Mouse (Mus musculus): ENCODE measurements at regions not wholly inside any gene's neighbourhood (a gene's known extent, or its start where the extent isn't known, plus 50 kb on each side); places are given as distances from the start of the nearest gene placed in this dataset.

DNA sequence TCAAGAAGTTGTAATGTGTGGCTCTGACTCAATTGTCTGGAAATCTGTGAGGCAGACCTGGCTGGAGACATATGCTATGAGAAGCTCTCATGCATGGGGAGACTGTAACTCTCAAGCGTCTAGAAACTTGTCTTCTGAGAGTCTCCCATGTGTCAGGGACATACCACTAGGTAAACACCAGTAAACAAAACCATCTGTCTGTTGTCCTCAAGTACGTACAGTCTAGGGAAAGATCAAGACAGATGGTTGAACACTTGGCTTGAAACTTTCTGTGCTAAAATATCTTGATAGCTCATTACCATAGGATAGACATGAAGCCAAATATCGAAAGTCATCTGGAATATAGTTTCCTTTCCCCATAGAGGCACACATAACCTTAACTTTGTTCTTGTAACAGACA lies 562.3 kb upstream of the Btbd3 start:
- Histone ChIP-seq H3K4me3 (ENCODE audit: insufficient read depth, low read length) (no peak overlapping the region), H3K27ac (ENCODE audit: insufficient read depth, low read depth, low read length) (no peak overlapping the region), H3K4me1 (ENCODE audit: control insufficient read depth, insufficient read depth, low read length) (no peaks in the 10 kb centered on the region)
- TF ChIP-seq CTCF (IDR thresholded peaks at IDR 0.05; ENCODE audit: low read depth, low read length) (no peak), POLR2A (IDR thresholded peaks at IDR 0.05; ENCODE audit: borderline replicate concordance, low read depth, low read length) (no peak)

DNA sequence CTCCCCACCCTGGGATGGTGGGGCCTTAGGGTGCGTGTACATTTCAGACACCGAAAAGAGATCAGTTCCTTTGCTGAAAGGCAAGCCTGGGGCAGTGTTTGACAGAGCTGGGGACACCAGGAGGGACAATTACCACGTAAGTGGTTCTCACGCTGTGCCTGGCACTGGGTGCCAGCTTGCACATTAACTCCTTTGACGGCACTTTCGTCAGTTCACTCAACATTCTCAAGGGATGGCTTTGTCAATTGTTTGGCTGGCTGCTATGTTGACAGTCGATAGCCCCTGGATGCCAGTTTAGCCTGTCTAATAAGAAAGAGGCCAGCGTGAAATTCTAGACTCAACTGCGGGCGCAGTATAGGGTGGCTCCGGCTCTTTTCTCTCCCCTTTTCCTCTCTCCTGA lies 569.2 kb upstream of the Btbd3 start:
- Histone ChIP-seq H3K27ac (ENCODE audit: insufficient read depth, low read depth, low read length) (no peak overlapping the region), H3K4me3 (ENCODE audit: insufficient read depth, low read length) (no peak overlapping the region), H3K4me1 (ENCODE audit: control insufficient read depth, insufficient read depth, low read length) (no peaks in the 10 kb centered on the region)
- TF ChIP-seq CTCF (IDR thresholded peaks at IDR 0.05; ENCODE audit: low read depth, low read length) (no peak), POLR2A (IDR thresholded peaks at IDR 0.05; ENCODE audit: borderline replicate concordance, low read depth, low read length) (no peak)

- Histone ChIP-seq H3K4me1 (ENCODE audit: control insufficient read depth, insufficient read depth, low read length) (no peaks in the 10 kb centered on the region), H3K27ac (ENCODE audit: insufficient read depth, low read depth, low read length) (no peak overlapping the region), H3K4me3 (ENCODE audit: insufficient read depth, low read length) (no peak overlapping the region)
- TF ChIP-seq CTCF (IDR thresholded peaks at IDR 0.05; ENCODE audit: low read depth, low read length) (no peak), POLR2A (IDR thresholded peaks at IDR 0.05; ENCODE audit: borderline replicate concordance, low read depth, low read length) (no peak)
These were observed 569.6 kb upstream of the Btbd3 start for GRCm38 (mm10) chr2:137686735-137687134.

DNA sequence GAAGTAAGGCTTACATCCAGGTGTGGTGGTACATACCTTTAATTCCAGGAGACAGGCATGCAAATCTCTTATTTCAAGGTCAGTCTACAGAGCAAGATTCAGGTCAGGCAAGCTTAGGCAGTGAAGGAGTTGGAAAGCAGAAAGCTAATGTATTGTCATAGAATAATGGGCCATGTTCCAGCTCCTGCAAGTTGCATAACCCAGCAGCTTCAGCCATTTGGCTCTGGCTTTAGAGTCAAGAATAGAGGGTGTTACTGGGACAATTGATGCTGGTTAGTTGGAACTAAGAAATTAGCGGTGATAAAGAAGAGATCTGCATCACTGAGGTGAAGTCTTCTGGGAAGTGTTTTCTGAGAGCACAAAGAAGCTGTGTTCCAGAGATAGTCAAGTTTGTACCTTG lies 565.3 kb upstream of the Jag1 start:
- no peak for TF ChIP-seq CTCF (IDR thresholded peaks at IDR 0.05; ENCODE audit: low read depth, low read length)
- no peak for TF ChIP-seq POLR2A (IDR thresholded peaks at IDR 0.05; ENCODE audit: borderline replicate concordance, low read depth, low read length)
- no peaks in the 10 kb centered on the region for H3K4me1 ChIP-seq (ENCODE audit: control insufficient read depth, insufficient read depth, low read length)
- no peak overlapping the region for H3K27ac ChIP-seq (ENCODE audit: insufficient read depth, low read depth, low read length)
- no peak overlapping the region for H3K4me3 ChIP-seq (ENCODE audit: insufficient read depth, low read length)

DNA sequence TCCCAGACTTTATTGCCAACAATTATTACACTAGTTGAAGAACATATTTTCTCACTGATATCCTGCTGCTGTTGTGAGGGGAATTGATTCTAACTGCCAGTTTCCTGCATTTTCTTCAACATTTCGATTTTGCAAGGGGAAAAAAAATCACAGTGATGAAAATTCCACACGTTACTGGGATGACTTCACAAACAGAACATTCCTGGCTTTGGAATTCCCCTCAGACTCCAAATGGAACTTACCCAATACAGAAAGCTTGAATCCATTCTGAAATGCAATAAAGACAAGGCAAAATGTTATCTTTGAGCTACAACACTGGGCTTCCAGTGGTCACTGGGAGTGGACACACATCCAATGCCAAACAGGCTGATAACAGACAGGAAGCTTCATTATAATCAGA lies 546.7 kb upstream of the Jag1 start:
- Histone ChIP-seq H3K4me1 (ENCODE audit: control insufficient read depth, insufficient read depth, low read length) (no peaks in the 10 kb centered on the region), H3K4me3 (ENCODE audit: insufficient read depth, low read length) (no peak overlapping the region), H3K27ac (ENCODE audit: insufficient read depth, low read depth, low read length) (no peak overlapping the region)
- TF ChIP-seq POLR2A (IDR thresholded peaks at IDR 0.05; ENCODE audit: borderline replicate concordance, low read depth, low read length): no peak
- no peak for TF ChIP-seq CTCF (IDR thresholded peaks at IDR 0.05; ENCODE audit: low read depth, low read length)

DNA sequence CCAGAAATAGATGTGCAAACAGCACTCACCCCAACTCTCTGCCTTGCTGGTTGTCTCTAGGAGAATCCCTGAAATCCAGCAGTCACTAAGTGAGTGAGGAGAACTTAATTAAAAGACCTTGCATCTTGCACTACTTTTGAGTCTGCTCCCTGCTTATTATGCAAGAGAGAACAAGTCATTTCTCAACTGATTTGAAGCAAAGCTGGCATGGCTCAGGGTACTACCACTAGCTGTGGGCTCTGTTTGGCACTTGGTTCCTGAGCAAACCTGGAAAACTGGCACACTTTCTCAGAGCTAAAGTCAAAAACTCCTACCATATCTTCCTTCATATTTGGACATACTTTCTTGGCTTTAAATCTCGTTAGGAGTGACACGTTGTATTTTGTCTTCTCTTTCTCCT lies 545.8 kb upstream of the Jag1 start:
- Histone ChIP-seq H3K4me3 (ENCODE audit: insufficient read depth, low read length) (no peak overlapping the region), H3K27ac (ENCODE audit: insufficient read depth, low read depth, low read length) (no peak overlapping the region), H3K4me1 (ENCODE audit: control insufficient read depth, insufficient read depth, low read length) (no peaks in the 10 kb centered on the region)
- TF ChIP-seq POLR2A (IDR thresholded peaks at IDR 0.05; ENCODE audit: borderline replicate concordance, low read depth, low read length) (no peak), CTCF (IDR thresholded peaks at IDR 0.05; ENCODE audit: low read depth, low read length) (no peak)

GRCm38 (mm10) chr2:137660449-137660848 lies 544.0 kb upstream of the Jag1 start:
- H3K4me3 ChIP-seq (ENCODE audit: insufficient read depth, low read length): no peak overlapping the region
- no peak overlapping the region for H3K27ac ChIP-seq (ENCODE audit: insufficient read depth, low read depth, low read length)
- no peaks in the 10 kb centered on the region for H3K4me1 ChIP-seq (ENCODE audit: control insufficient read depth, insufficient read depth, low read length)
- TF ChIP-seq CTCF (IDR thresholded peaks at IDR 0.05; ENCODE audit: low read depth, low read length): no peak
- no peak for TF ChIP-seq POLR2A (IDR thresholded peaks at IDR 0.05; ENCODE audit: borderline replicate concordance, low read depth, low read length)

DNA sequence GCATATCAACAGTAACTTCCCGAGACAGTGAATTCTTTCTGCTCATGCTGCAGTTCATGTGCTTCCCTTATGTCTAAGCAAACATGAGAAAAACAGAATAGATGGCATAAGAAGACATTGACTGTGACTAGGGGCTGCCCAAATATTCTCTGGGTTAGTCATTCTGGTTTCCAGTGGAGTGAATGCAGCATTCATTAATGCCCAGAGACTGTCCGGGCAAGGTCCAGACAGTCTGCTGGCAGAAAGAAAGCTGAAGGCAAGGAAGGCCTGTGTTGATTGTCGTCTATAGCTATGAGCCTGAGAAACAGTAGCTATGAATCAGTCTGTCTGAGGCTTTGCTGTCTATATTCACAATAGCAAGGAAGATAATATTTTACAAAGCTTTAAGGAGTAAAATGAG lies 537.9 kb upstream of the Jag1 start:
- no peak overlapping the region for H3K4me3 ChIP-seq (ENCODE audit: insufficient read depth, low read length)
- H3K27ac ChIP-seq (ENCODE audit: insufficient read depth, low read depth, low read length): no peak overlapping the region
- H3K4me1 ChIP-seq (ENCODE audit: control insufficient read depth, insufficient read depth, low read length): no peaks in the 10 kb centered on the region
- TF ChIP-seq POLR2A (IDR thresholded peaks at IDR 0.05; ENCODE audit: borderline replicate concordance, low read depth, low read length) (no peak), CTCF (IDR thresholded peaks at IDR 0.05; ENCODE audit: low read depth, low read length) (no peak)

DNA sequence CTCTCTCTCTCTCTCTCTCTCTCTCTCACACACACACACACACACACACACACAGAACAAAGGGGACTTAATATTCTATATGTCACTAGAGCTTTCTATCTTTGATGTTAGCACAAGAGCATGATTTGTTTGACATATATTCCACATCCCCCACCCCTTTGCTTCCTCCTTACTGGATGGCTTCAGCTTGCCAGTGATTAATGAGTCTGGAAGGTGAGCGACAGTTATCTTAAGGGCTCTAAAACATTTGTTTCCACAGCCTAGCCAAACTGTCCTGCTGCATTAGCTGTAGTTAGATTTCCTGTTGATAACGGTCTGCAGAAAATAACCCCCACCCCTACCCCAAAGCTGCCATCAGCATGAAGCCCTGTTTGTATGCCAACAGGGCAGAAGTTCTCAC lies 527.7 kb upstream of the Jag1 start:
- Histone ChIP-seq H3K4me1 (ENCODE audit: control insufficient read depth, insufficient read depth, low read length) (no peaks in the 10 kb centered on the region), H3K4me3 (ENCODE audit: insufficient read depth, low read length) (no peak overlapping the region), H3K27ac (ENCODE audit: insufficient read depth, low read depth, low read length) (no peak overlapping the region)
- no peak for TF ChIP-seq CTCF (IDR thresholded peaks at IDR 0.05; ENCODE audit: low read depth, low read length)
- no peak for TF ChIP-seq POLR2A (IDR thresholded peaks at IDR 0.05; ENCODE audit: borderline replicate concordance, low read depth, low read length)

GRCm38 (mm10) chr2:137643269-137644055 lies 527.0 kb upstream of the Jag1 start:
- no peak overlapping the region for H3K27ac ChIP-seq (ENCODE audit: insufficient read depth, low read depth, low read length)
- no peak for TF ChIP-seq CTCF (IDR thresholded peaks at IDR 0.05; ENCODE audit: low read depth, low read length)
- no peak for TF ChIP-seq POLR2A (IDR thresholded peaks at IDR 0.05; ENCODE audit: borderline replicate concordance, low read depth, low read length)

More at GRCm38 (mm10) chr2:137643269-137644055, 527.0 kb upstream of the Jag1 start:
- H3K4me3 ChIP-seq (ENCODE audit: insufficient read depth, low read length): no peak overlapping the region
- no peaks in the 10 kb centered on the region for H3K4me1 ChIP-seq (ENCODE audit: control insufficient read depth, insufficient read depth, low read length)
